Mouse (Mus musculus): ENCODE measurements around the gene Mtfr1l. TPM values are rescaled to one million over a fixed set of nuclear protein-coding genes. Genes with fewer than 3 reads are reported as not detected.

The Mtfr1l gene
- 10 to 100 TPM; 45.0 to 46.9 TPM for total RNA-seq (2023)

GRCm38 (mm10) chr4:134534932-134535786, at the start of gene Mtfr1l:
Mtfr1l (minus strand) TSS chr4:134535387.

GRCm38 (mm10) chr4:134551494-134552316, 16.5 kb upstream of the Mtfr1l start, which contains the start of gene Selenon:
Selenon (minus strand) TSS chr4:134552166.

GRCm38 (mm10) chr4:134510845-134511411, 24.3 kb downstream of the Mtfr1l start, which contains the start of gene Aunip:
Aunip (plus strand) TSS chr4:134510999.

GRCm38 (mm10) chr4:134496595-134497210, 38.5 kb downstream of the Mtfr1l start, which contains the start of gene Paqr7:
Paqr7 (plus strand) TSS chr4:134496697.

Other genes starting within 250 kb of the Mtfr1l start
- gene Pdik1l, start 247.5 kb downstream of the Mtfr1l start, total RNA-seq (2023) = 10 to 100 TPM; 16.2 to 17.3 TPM
- not detected for gene Trim63, start 220.3 kb downstream of the Mtfr1l start, total RNA-seq (2023)
- gene Slc30a2, start 192.2 kb downstream of the Mtfr1l start, total RNA-seq (2023) = not detected
- gene Extl1, start 151.5 kb downstream of the Mtfr1l start, total RNA-seq (2023) = 1 to 10 TPM; 1.0 to 2.5 TPM
- gene Pafah2, start 139.1 kb downstream of the Mtfr1l start, total RNA-seq (2023) = 1 to 10 TPM; 1.8 to 2.6 TPM
- 10 to 100 TPM; 37.9 to 39.5 TPM for gene Stmn1, start 67.1 kb downstream of the Mtfr1l start, total RNA-seq (2023)
- 1 to 10 TPM; 2.0 to 3.4 TPM for gene Paqr7, start 38.7 kb downstream of the Mtfr1l start, total RNA-seq (2023)
- not detected for gene Aunip, start 24.4 kb downstream of the Mtfr1l start, total RNA-seq (2023)
- under 1 TPM; 0.77 to 0.90 TPM for gene Selenon, start 16.8 kb upstream of the Mtfr1l start, total RNA-seq (2023)
- 1 to 10 TPM; 6.5 to 6.7 TPM for gene Man1c1, start 168.9 kb upstream of the Mtfr1l start, total RNA-seq (2023)
- gene Ldlrap1, start 232.6 kb upstream of the Mtfr1l start, total RNA-seq (2023) = 10 to 100 TPM; 14.7 to 18.6 TPM